Mouse (Mus musculus): ENCODE data around the gene Dclk2.

Dclk2 gene

DNA sequence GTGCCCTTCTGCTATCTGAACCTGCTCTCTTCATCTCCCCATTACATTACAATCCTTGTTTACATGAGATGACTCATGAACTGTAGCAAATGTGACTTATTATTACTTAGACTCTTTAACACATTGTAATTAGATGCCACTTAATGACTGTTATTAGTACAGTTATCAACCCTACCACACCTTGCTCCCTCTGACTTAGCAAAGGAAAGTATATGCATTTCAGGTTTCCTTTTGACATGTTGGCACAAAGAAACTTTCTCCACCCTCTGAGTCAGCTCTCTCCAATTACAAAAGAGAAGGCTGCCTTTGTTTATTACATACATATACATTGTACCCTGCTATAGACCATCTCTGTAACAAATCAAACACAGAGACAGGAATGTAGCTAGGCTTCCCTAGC, 33.1 kb downstream of the Dclk2 start:
- DNase-seq, result no peak

DNA sequence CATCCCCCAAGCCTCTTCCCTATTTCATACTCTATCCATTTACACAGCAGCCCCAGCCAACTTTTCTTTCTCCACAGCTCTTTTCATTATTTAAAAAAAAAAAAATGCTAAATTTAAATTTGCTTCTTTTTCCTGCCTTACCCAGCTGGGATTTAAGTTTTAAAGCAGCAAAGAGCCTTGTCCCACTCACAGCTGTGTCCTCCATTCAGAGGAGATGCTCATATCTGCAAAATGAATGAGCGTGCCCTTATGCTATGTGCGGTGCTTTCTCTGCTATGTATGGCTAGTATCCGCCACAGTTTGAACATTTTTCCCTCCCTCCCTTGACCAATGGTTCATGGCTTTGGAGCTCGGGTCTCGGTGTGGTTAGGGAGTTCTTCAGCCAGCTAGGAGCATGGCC, 35.5 kb downstream of the Dclk2 start:
- DNase-seq, result no peak

DNA sequence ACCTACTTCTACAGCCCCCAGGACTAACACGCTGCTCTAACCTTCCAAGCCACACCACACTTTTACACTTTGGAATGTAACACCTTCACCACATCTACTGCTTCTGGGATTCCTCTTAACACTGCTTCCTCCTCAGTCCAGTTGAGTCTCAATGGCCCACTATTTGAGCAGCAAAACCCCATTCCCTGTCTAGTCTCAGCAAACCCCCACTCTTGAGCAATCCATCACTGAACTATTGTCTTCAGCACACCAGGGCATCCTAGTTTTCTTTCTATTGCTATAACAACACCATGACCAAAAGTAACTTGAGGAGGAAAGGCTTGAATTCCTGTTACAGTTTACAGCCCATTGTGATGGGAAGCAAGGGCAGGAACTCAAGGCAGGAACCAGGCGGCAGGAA, 36.2 kb downstream of the Dclk2 start:
- no peak for DNase-seq

DNA sequence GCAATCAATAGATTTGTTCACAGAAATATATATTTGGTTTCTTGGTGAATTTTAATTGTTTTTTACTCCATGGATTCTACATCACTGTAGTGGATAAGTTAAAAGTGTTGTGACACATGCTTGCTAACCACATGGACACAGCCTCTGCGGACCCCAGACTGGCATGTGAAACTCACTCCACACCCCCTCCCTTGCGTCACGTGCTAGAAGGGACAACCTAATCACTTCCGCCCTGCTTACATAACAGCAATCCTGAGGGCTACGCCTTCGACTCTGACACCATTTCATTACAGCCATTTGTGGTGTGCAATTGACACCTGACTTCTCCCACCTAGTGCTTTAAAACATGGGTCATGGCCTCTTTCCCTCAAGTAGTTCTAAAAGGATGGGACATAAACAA, 36.7 kb downstream of the Dclk2 start:
- DNase-seq, result no peak

DNA sequence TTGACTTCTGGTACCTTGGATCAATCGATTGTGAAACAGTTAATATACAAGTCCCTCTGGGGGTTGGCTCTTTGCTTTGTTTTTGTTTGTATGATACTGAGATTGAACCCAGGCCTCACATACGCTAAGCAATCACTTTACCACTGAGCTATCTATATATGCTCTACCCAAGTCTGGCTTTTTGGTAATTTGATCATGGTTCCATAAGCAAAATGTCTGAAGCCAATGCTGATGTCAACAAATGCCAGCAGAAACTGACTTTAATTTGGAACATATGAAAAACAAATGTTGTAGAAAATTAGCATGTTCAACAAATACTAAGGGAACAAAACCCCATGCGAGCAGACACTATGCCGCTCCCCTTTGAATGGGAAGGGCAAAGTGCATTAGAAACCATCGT, 44.7 kb downstream of the Dclk2 start:
- DNase-seq, result no peak

DNA sequence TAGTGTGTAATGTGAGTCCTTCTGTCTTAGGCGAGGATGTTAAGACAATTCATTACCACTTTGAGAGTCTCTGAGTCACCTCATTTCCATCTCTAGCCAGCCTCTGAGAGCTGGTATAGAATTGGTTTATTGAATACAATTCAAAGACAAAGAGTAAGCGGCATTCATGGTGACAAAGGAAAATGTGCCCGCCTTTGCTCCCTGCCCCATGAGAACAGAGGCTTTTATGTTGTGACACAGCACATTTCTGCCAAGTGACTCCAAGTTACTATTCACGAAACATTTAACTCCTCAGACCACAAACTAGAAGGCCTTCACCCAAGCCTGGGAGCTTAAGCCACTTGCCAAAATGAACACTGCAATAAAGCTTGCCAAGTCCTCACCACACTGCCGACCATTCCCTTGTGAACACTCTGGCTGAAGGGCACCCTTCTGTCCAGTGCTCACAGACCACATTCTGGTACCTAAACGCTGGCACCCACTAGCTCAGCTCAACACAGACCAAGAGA, 47.5 kb downstream of the Dclk2 start:
- peak; percentile 61 for DNase-seq

DNA sequence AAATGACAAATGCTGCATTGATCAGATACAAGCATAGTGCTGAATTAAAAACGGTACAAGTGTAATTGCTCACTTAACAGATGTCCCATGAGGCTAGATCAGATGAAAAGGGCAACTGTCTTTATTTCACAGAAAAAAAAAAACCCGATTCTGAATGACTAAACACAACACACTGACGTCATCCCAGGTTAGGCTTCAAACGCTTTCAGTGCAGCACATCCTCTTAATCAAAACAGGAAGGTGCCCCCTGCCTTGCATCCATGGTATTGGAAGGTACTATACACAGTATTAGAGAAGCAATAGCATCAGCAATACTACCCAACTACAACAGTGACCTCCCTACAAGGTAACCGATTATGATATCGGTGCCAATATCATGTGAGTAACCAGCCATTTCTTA, 49.7 kb downstream of the Dclk2 start:
- DNase-seq, result no peak

DNA sequence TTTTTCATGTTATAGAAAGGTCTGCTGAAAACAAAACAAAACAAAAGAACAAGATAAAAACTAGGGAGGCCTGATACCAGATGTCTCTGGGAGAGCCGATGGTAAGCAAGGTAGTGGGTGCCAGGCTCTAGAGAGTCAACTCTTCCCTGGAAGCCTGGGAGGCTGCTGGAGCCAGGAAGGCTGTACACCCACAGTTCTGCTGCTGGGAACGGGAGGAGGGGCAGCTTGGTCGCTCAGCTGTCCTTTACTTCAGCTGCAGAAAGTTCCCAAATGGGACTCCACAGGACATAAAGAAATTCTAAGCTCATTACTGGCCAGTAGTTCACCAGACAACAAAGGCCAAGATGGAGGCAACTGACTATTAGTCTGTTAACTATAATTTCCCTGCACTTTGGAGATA, 50.2 kb downstream of the Dclk2 start:
- DNase-seq, result peak; percentile 69

DNA sequence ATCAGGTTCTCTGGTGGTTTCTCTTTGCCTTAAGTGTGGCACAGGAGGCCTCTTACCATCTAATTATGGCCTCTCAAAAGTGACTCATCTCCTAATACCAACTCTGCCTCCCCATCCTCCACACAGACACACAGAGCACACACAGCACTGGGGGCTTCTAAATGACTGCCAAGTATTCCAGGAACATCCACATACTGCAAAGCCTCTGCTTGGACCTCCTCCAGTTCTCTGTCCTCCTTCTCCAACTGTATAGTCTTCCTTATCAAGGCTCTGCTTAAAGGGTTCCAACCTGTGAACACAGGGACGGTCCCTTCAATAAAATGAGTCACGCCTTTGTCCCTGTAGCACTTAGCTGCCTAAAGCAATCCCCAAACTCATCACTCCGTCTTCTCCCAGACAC, 51.9 kb downstream of the Dclk2 start:
- no peak for DNase-seq

DNA sequence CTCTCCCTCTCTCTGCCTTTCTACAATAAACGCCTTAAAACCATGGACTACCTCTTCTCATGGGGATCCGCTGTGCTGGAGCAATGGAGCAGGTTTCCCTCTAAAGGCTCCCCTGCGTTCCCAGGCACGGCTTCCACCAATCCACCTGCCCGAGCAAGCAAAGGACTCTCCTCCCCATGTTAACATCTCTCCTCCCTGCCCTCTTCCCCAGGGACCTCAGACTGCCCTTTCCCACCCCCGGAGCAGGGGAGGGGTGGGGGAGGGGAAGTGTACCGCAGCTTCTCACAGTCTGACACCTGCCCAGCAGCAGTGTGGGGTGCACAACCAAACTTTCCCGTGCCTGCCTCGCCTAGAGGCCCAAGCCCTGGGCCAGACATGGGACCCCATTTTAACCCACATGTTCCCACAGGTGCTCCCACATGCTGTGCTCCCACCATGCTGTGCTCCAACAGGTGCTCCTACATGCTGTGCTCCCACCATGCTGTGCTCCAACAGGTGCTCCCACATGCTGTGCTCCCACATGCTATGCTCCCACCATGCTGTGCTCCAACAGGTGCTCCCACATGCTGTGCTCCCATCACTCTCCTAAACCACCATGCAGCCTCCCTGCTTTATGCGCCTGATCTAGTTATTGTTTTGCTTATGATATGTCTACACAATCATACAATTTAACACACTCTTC, 57.2 kb downstream of the Dclk2 start:
- no peak for DNase-seq

DNA sequence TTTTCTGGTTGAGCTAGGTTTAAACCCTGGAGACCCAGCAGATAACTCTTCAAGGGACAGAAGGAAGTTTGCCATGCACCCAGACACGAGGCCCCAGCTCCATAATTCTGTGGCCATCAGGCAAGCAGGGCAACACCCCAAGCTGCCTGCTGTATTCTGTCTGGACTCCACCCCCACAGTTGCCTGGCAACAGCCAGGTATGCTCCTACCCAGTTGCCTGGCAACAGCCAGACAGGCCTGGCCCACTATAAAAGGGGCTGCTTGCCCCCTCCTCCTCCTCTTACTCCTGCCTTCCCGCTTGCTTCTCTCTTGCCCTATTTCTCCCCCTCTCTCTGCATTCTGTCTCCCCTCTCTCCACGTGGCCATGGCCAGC, 57.7 kb downstream of the Dclk2 start:
- peak; percentile 38 for DNase-seq

DNA sequence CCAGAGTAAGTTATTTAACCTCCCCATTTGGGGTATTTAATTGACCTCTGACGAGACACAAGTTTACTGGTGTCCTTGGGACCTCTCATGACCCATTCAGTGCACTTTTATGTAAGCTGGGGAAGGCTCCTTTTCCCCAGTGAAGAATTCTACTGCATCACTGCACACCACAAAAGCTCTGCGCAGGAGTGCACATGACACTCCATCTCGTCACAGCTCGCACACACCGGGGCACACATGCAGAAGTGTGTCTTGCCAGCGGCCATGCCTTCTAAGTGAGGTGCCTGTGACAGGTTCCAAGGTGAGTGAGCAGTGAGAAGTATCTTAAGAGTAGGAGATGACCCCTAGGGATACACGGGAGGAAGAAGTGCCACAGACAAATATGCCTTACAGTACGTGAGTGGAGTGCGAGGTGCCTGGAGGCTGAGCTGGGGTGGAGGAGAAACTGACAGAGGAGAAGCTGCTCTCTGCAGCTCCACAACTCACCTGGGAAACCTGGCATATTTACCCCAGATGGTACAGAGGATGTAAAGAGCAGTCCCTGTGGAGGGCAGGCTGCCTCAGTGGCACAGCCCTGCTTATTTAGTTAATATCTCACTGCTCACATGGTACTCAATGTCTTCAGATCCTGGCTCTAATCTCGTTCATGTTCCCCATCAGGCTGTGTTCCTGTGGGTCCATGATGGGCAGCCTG, 58.3 kb downstream of the Dclk2 start:
- DNase-seq, result no peak

DNA sequence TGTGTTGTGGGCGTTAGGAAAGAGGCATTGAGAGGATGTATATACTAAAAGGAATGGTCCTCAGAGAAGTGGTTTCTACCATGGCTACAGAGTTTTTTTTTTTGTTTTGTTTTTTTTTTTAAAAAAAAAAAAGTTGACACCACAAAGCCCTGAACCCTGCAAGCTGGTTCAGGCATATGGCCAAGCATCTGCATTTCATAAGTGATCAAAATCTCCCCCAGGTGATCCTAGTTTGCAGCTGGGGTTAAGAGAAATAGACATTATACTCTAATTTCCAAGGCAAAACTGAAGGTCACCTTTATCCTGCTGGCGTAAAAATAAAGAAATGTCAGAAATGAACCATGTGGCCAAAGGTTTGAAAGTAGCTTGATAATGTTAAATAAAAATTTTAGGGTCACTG, 60.9 kb downstream of the Dclk2 start:
- DNase-seq, result no peak

DNA sequence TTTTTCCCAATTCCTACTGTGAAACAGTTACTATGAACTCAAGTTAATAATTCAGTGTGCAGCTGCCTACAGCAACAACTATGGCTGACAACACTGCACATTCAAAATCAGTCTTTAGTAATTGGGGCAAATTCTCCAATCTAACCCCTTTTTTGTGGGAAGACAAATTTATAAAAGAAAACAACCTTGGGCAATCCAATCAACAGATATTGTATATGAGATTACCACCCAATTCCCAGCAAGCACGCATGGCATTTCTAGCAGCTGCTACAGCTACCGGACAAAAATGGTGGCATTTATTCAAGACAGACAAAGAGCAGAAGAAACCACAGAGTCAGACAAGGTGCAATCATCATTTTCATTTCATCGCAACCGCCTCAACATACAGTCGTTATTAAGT, 62.0 kb downstream of the Dclk2 start:
- no peak for DNase-seq

DNA sequence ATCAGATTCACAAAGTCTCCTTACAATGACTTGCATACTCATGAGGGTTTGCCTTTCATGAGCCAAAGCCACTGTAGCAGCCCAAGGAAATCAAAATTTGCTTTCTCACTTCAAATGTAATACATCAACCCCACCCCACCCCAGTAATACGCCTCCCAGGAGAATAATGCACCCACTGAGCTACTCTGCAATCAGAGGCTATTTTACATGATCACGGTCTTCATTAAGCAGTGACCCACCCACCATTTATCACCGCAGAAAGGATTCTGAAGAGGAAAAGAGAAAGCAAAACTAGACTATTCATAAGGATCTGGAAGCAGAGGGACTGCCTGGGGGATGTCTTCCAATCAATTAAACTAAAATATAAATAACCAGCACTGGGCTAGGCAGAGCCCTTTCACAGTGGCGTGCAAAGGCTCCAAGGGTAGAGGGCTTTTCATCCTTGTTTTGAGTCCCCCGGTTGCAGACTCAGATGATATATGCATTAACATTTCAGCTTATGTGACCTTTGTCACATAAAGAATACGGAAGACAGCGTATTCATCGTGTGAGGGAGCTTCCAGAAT, 62.7 kb downstream of the Dclk2 start:
- no peak for DNase-seq

DNA sequence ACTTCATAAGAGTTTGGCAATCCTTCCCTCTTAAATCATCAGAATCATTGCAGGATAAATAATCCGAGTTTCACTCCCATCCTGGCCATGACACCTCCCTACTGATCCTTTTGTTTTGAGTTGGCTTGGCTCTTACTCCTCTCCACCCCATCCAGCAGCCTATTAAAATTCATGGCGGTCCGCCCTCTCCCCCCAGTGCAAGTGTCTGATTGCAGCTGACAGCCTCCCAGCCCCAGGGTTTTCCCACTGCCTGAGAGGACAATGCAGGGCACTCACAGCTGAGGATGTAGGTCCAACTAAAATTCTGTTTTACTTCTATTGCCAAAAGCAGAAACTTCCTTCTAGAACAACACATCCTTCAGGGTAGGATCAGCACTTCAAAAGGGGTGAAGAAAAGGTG, 67.8 kb downstream of the Dclk2 start:
- no peak for DNase-seq

DNA sequence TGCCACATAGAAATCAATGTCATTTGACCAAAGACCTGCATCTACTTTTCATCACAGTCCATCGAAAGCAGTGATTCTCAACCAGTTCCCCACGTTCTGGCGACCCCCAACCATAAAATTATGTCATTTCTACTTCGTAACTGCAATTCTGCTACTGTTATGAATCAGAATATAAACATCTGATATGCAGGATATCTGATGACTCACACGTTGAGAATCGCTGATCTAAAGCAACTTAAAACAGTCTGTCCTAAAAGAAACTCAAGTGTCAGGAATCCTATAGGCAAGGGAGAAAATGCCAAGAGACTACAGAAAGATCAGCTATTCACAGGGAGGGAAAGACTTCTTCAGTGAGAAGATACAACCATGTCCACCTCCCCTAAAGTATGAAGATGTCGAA, 69.5 kb downstream of the Dclk2 start:
- DNase-seq, result no peak

DNA sequence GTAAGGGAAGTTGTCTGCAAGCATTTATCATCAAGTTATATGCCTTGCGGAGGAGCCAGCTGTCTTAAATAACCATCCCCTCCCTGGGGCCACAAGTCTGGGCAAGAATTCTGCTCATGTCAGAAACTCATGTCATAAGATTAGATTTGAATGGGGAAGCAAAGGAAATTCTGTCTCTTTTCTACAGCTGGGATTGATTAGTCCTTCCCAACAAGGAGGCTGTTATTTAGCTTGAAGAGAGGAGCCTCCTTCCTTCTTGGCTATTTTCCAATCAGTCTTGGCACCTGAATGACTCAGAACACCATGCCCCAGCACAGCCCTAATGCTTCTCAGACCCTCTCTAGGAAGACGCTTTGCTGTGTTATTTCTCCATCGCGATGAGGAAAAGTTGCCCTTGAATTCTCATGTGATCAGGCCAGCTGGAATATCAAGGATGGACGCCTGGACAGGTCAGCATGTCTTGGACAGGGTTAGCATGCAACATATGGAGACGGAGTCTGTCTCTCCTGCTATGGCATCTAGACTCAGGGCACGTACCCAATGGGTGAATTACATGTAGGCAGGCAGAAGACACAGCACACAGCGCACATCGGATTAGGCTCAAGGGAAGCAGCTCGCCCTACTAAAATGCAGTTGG, 70.1 kb downstream of the Dclk2 start:
- no peak for DNase-seq

DNA sequence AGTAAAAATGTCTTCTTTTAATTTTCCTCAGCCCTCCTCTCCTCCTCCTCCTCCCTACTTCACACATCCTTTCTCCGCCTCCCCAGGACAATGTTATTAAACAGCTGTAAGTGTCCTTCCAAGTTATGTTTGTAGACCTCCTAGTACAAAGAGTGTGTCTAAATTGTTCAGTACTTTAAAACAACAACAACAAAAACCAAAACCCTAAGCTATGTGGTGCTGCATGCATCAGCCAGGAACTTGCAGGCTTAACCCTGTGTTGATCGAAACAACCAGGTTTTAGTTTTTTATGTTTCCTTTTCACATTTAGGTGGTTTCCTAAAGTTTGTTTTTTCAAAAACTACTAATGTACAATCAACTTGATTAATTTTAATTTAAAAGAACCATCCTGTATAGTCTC, 71.3 kb downstream of the Dclk2 start:
- no peak for DNase-seq

DNA sequence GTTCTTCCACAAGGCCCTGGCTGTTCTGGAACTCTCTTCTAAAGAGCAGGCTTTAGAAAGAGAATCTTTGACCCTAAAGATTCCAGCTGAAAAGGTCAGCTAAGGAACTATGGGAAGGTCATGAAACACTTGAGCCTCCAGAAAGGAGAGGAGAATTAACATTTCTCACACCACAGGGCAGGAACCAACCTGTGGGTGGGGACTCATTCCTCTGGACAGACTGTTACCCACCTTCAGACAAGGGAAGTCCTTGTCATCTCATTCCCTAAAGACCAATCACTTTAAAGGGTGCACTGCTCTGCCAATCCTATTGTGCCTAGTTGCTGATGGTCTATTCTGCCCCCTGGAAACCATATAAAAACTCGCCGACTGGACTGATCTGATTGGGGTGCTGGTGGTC, 73.1 kb downstream of the Dclk2 start:
- DNase-seq, result no peak

DNA sequence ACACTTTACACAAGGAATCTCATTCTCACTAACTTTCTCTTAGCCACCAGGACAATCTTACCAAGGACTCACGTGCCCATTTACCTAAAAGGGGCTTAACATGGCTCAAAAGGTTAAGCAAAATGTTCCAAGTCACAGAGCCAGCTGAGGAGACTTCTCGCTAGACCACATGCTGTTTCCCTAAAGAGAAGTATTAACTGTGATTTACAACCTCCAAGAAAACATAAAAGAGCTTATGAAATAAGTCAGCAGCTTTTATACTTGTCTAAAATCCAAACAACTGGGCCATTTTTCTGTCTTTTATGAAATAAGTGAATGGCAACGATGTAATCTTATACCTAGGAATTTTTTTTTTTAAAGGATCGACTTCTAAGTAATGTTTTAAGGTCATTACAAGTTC, 74.6 kb downstream of the Dclk2 start:
- DNase-seq, result no peak

DNA sequence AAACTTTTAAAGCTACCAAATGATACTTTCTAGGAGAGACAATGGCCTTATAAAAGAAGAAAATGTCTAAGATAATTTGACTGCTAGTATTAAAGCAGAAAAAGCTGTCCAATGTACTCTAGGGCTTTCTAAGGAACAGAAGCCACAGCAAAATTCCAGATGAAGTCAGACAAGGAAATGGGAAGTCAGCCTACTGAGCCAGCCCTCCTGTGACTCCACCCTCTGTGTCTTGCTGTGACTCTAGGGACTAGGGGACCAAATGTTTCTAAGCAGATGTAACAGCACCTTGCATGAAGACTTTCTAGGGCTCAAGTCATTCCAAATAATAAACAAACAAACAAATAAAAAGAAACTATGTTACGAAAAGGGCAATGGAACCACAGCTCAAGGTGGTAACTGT, 75.1 kb downstream of the Dclk2 start:
- no peak for DNase-seq

DNA sequence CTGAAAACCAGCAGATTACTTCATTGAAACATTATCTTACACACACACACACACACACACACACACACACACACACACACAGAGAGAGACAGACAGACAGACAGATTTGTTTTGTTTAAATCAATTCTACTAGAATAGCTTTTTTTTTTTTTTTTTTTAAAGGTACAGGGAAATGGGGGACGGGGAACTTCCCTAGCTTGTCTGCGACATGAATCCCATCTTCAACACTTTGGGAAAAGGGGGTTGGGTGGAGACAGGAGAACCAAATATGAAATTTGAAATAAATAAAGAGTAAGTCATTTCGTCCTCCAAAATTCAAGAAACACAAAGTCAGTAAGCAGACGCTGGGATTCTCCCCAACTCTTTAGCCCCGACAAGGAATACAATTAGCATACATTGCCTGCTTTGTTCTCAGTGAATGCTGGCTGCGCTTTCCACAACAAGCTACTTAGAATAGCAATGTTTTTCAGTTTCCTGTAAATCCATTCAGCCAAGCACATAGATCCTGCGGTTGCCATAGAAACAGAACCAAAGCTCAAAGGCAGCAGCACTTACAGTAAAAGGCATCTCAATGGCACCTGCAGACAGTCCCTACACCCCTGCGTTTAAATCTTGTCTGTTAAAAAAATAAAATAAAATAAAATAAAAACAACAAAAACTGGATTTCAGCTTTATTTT, 75.7 kb downstream of the Dclk2 start:
- DNase-seq, result peak; percentile 74

DNA sequence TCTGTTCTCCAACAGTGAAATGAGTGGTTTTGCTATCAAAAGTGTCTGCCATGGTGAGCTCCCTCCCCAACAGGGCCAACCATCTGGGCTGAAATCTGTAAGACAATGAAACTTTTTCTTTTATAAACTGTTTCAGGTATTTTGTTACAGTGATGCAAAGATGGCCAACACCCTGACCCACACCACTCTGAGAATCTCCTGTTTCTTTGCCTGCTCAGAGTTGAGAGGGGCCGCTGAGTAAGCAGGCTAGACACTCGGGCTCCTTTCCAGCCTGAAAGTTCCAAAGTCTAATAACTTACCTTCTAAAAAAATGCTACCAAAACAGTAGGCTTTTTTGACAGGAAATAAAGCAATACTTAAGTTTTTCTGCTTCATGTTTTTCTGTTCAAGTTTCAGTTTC, 78.2 kb downstream of the Dclk2 start:
- no peak for DNase-seq
